Mouse (Mus musculus): ENCODE measurements around the gene Trip11. TPM values are rescaled to one million over a fixed set of nuclear protein-coding genes. Genes with fewer than 3 reads are reported as not detected.

Gene Trip11
- polyA plus RNA-seq, 1 experiment from 2014 or later, result 25.7 TPM

DNA sequence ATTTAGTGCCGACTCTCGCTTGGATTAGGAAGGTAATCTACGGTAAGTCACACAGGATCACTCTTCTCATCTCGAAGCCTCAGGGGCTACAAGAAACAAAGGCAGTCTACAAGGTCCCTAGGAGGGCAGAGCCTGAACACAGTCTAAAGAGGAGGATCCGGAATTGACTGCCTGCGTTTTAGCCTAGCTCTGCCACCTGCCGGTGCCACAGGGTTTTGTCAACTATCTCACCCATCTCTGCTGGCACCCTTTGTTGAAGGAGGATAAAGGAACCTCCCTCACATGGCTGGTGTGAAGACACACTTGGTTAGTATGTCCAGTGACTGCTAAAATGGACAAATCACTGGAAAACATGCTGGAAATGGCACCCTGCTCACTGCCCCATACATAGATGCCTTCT is 24.5 kb upstream of the Trip11 start:
- no peak overlapping the region for H3K9ac ChIP-seq (ENCODE audit: low read depth, low read length)
- ATAC-seq, result no peak
- H3K27me3 ChIP-seq (replicated peaks; ENCODE audit: control insufficient read depth, insufficient read depth, low read length), result no peaks in the 10 kb centered on the region
- no peak overlapping the region for H3K27ac ChIP-seq (ENCODE audit: low read length)
- no peak overlapping the region for H3K4me2 ChIP-seq (ENCODE audit: low read depth, low read length)
- 0 out of 2 replicates have a peak, but pooled peaks cover 4% of the 10 kb centered on the region for H3K9me3 ChIP-seq (ENCODE audit: control insufficient read depth, low read length)
- WGBS, result 87% methylated on average over 7 of the region's 7 CpGs
- no peaks in the 10 kb centered on the region for H3K4me1 ChIP-seq (ENCODE audit: control insufficient read depth, insufficient read depth, low read length)
- H3K4me3 ChIP-seq (ENCODE audit: low read length), result no peak overlapping the region
- peaks cover 16% of the 10 kb centered on the region for H3K36me3 ChIP-seq (ENCODE audit: control insufficient read depth, insufficient read depth, low read length)

DNA sequence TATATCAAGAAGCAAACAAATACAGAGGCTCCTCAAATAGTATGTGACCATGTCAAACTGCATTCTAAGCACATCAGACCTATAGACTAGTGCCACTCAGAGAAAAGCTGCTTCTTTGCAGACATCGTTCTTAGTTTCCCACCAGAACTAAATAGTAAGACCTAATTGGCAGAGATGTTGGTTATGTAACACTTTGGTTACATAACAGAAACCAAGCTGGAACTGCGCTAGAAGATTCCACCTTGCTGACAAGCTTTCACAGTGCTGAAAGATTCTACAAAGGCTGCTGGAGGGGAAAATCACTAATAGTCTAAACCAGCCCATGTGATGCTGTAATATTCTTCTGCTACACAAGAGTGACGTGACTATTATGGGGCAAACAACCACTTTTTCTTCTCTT is 22.2 kb upstream of the Trip11 start:
- H3K4me1 ChIP-seq (ENCODE audit: control insufficient read depth, insufficient read depth, low read length), result no peaks in the 10 kb centered on the region
- 96% methylated on average over 3 of the region's 3 CpGs for WGBS
- H3K27ac ChIP-seq (ENCODE audit: low read length), result no peak overlapping the region
- no peak for ATAC-seq
- H3K9ac ChIP-seq (ENCODE audit: low read depth, low read length), result no peak overlapping the region
- H3K4me3 ChIP-seq (ENCODE audit: low read length), result no peak overlapping the region
- H3K27me3 ChIP-seq (replicated peaks; ENCODE audit: control insufficient read depth, insufficient read depth, low read length), result no peaks in the 10 kb centered on the region
- H3K9me3 ChIP-seq (ENCODE audit: control insufficient read depth, low read length), result no peaks in the 10 kb centered on the region
- H3K4me2 ChIP-seq (ENCODE audit: low read depth, low read length), result no peak overlapping the region
- peaks cover 7% of the 10 kb centered on the region; the same call in 1 of the 2 replicates for H3K36me3 ChIP-seq (ENCODE audit: control insufficient read depth, insufficient read depth, low read length)

DNA sequence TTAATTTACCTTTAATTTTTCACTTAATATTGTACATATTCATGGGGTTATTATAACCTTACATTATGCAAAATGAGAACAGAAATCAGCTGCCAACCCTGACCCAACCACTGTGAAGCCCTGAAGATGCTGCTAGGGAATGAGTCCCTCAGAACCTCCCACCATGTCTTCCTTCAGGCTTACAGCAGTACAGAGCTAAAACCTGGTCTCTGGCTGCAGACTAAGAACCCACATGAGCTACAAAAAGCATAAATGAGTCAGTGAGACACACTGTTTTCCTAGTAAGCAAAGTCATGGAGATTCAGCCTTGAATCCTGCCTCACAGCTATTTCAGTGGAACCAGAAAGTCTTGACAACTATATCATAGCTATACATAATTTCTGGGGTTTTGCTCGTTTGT is 15.4 kb upstream of the Trip11 start:
- Histone ChIP-seq H3K4me3 (ENCODE audit: low read length) (no peak overlapping the region), H3K4me1 (ENCODE audit: control insufficient read depth, insufficient read depth, low read length) (no peaks in the 10 kb centered on the region), H3K27me3 (replicated peaks; ENCODE audit: control insufficient read depth, insufficient read depth, low read length) (no peaks in the 10 kb centered on the region), H3K9ac (ENCODE audit: low read depth, low read length) (no peak overlapping the region), H3K4me2 (ENCODE audit: low read depth, low read length) (no peak overlapping the region), H3K36me3 (ENCODE audit: control insufficient read depth, insufficient read depth, low read length) (peaks cover 7% of the 10 kb centered on the region; the same call in 1 of the 2 replicates), H3K9me3 (ENCODE audit: control insufficient read depth, low read length) (no peaks in the 10 kb centered on the region), H3K27ac (ENCODE audit: low read length) (no peak overlapping the region)
- WGBS, result 83% methylated on average over 1 of the region's 1 CpGs
- no peak for ATAC-seq

DNA sequence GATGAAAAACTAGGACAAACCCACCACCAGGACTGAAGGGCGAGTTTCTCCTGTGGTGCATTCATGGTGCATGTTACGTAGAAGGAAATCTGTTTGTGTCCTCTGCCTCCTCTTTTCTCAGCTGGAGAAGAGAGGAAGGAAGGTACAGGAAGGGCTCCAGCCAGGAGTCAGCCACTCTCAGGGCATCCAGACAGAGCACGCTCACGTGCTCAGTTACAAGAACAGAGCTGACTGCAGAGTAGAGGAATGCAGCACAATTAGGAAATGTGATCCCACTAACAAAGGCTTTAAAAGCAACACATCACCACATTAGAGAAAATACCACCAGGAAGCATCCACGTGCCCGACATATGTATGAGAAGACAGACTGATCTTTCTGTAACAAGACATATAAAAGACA is 9.2 kb upstream of the Trip11 start:
- Histone ChIP-seq H3K27ac (ENCODE audit: low read length) (no peak overlapping the region), H3K9me3 (ENCODE audit: control insufficient read depth, low read length) (no peaks in the 10 kb centered on the region), H3K4me2 (ENCODE audit: low read depth, low read length) (no peak overlapping the region), H3K4me1 (ENCODE audit: control insufficient read depth, insufficient read depth, low read length) (no peaks in the 10 kb centered on the region), H3K4me3 (ENCODE audit: low read length) (no peak overlapping the region), H3K36me3 (ENCODE audit: control insufficient read depth, insufficient read depth, low read length) (0 out of 2 replicates have a peak, but pooled peaks cover 5% of the 10 kb centered on the region), H3K9ac (ENCODE audit: low read depth, low read length) (no peak overlapping the region), H3K27me3 (replicated peaks; ENCODE audit: control insufficient read depth, insufficient read depth, low read length) (no peaks in the 10 kb centered on the region)
- WGBS, result 91% methylated on average over 6 of the region's 6 CpGs
- no peak for ATAC-seq

DNA sequence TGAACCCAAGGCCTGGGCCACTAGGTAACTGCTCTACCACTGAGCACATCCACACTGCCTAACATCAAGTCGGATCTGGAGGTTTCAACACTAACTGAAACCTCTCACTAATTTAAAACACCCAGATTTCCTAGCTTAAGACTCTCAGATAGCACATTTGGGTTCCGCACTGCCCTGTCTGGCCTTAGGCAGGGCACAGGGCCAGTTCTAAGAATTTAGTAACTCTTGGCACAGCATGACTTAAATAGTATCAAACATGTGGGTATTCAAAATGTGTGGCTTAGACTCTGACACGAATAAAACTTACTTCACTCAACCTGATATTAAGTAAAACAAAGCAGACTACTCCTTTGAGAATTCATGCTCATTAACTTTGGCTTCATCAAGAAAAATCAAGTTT is 6.8 kb upstream of the Trip11 start:
- Histone ChIP-seq H3K9ac (ENCODE audit: low read depth, low read length) (no peak overlapping the region), H3K4me2 (ENCODE audit: low read depth, low read length) (no peak overlapping the region), H3K36me3 (ENCODE audit: control insufficient read depth, insufficient read depth, low read length) (0 out of 2 replicates have a peak, but pooled peaks cover 2% of the 10 kb centered on the region), H3K4me3 (ENCODE audit: low read length) (no peak overlapping the region), H3K27ac (ENCODE audit: low read length) (no peak overlapping the region), H3K27me3 (replicated peaks; ENCODE audit: control insufficient read depth, insufficient read depth, low read length) (no peaks in the 10 kb centered on the region), H3K4me1 (ENCODE audit: control insufficient read depth, insufficient read depth, low read length) (no peaks in the 10 kb centered on the region), H3K9me3 (ENCODE audit: control insufficient read depth, low read length) (no peaks in the 10 kb centered on the region)
- WGBS, result 92% methylated on average over 3 of the region's 3 CpGs
- no peak for ATAC-seq

DNA sequence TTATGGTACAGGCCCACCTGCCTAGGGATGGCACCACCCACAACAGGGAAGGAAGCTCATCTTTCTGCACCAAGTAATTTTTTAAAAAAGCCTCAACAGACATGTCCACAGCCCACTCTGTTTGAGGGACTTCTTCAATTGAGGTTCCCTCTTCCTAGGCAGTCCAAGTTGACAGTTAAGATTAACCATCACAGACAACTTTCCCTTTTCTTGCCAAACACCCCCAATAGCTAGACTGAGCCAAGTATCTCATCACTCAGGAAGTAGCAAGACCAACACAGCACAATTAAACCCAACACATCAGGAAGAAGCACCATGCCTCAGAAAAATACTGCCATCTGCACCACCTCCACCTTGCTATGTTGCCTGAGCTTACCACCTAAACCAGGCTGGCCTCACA is 4.1 kb upstream of the Trip11 start:
- H3K4me1 ChIP-seq (ENCODE audit: control insufficient read depth, insufficient read depth, low read length), result peaks cover 3% of the 10 kb centered on the region; the same call in 1 of the 2 replicates
- no peaks in the 10 kb centered on the region for H3K36me3 ChIP-seq (ENCODE audit: control insufficient read depth, insufficient read depth, low read length)
- ATAC-seq, result no peak
- H3K27ac ChIP-seq (ENCODE audit: low read length), result no peak overlapping the region
- H3K9ac ChIP-seq (ENCODE audit: low read depth, low read length), result no peak overlapping the region
- no peaks in the 10 kb centered on the region for H3K9me3 ChIP-seq (ENCODE audit: control insufficient read depth, low read length)
- no peak overlapping the region for H3K4me2 ChIP-seq (ENCODE audit: low read depth, low read length)
- H3K4me3 ChIP-seq (ENCODE audit: low read length), result no peak overlapping the region
- no peaks in the 10 kb centered on the region for H3K27me3 ChIP-seq (replicated peaks; ENCODE audit: control insufficient read depth, insufficient read depth, low read length)

DNA sequence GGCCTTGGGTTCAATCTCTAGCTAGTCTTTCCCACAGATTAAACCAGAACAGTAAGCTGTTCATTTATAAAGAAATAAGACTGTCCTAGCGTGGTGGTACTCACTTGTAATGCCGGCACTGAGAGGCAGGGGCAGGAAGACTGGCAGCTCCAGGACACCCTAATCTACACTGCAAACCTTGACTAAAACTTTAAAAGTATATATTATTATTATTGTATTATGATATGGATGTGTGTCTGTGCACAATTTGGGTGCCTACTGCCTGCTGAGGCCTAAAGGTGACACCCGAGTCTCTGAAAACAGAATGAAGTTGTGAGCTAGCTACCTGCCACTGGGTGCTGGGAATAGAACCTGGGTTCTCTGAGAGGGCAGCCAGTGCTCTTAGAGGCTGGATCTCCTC is 1.7 kb downstream of the Trip11 start:
- H3K9ac ChIP-seq (ENCODE audit: low read depth, low read length), result no peak overlapping the region; the same call in 1 of the 2 replicates
- H3K36me3 ChIP-seq (ENCODE audit: control insufficient read depth, insufficient read depth, low read length), result peaks cover 14% of the 10 kb centered on the region; the same call in 1 of the 2 replicates
- ATAC-seq, result no peak
- no peaks in the 10 kb centered on the region for H3K27me3 ChIP-seq (replicated peaks; ENCODE audit: control insufficient read depth, insufficient read depth, low read length)
- H3K4me3 ChIP-seq (ENCODE audit: low read length), result peak overlapping the region; percentile 96
- H3K27ac ChIP-seq (ENCODE audit: low read length), result no peak overlapping the region
- peaks cover 12% of the 10 kb centered on the region for H3K4me1 ChIP-seq (ENCODE audit: control insufficient read depth, insufficient read depth, low read length)
- H3K9me3 ChIP-seq (ENCODE audit: control insufficient read depth, low read length), result 0 out of 2 replicates have a peak, but pooled peaks cover 4% of the 10 kb centered on the region
- WGBS, result 86% methylated on average over 3 of the region's 3 CpGs
- H3K4me2 ChIP-seq (ENCODE audit: low read depth, low read length), result peak overlapping the region; percentile 62

DNA sequence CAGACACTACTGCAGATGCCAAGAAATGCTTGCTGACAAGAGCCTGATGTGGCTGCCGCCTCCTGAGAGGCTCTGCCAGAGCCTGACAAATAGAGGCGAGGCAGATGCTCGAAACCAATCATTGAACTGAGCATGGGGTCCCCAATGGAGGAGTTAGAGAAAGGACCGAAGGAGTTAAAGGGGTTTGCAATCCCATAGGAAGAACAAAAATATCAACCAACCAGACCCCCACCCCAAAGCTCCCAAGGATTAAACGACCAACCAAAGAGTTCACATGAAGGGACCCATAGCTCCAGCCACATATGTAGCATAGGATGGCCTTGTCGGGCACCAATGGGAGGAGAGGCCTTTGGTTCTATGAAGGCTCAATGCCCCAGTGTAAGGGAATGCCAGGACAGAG is 2.7 kb downstream of the Trip11 start:
- 0 out of 2 replicates have a peak, but pooled peaks cover 4% of the 10 kb centered on the region for H3K9me3 ChIP-seq (ENCODE audit: control insufficient read depth, low read length)
- ATAC-seq, result no peak
- WGBS, result 89% methylated on average over 6 of the region's 6 CpGs
- H3K36me3 ChIP-seq (ENCODE audit: control insufficient read depth, insufficient read depth, low read length), result peaks cover 14% of the 10 kb centered on the region; the same call in 1 of the 2 replicates
- no peak overlapping the region for H3K4me2 ChIP-seq (ENCODE audit: low read depth, low read length)
- no peak overlapping the region for H3K9ac ChIP-seq (ENCODE audit: low read depth, low read length)
- peaks cover 12% of the 10 kb centered on the region for H3K4me1 ChIP-seq (ENCODE audit: control insufficient read depth, insufficient read depth, low read length)
- no peak overlapping the region for H3K27ac ChIP-seq (ENCODE audit: low read length)
- no peak overlapping the region for H3K4me3 ChIP-seq (ENCODE audit: low read length)
- no peaks in the 10 kb centered on the region for H3K27me3 ChIP-seq (replicated peaks; ENCODE audit: control insufficient read depth, insufficient read depth, low read length)

DNA sequence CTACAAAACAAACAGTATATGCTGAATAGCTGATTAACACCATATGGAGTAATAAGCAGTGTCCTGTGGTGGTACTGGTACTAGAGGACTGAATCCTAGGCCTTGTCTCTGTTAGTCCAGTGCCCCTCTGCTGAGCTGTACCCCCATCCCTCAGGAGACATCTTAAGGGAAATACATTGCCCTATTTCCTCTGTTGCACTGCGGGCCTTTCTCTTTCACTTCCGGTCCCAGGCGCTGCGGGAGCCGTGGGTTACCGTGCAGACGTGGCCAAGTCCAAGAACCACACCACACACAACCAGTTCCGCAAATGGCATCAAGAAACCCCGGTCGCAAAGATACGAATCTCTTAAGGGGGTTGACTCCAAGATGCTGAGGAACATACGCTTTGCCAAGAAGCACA is 7.2 kb downstream of the Trip11 start:
- WGBS, result 86% methylated on average over 12 of the region's 12 CpGs
- no peak for ATAC-seq
- H3K9me3 ChIP-seq (ENCODE audit: control insufficient read depth, low read length), result 0 out of 2 replicates have a peak, but pooled peaks cover 4% of the 10 kb centered on the region

DNA sequence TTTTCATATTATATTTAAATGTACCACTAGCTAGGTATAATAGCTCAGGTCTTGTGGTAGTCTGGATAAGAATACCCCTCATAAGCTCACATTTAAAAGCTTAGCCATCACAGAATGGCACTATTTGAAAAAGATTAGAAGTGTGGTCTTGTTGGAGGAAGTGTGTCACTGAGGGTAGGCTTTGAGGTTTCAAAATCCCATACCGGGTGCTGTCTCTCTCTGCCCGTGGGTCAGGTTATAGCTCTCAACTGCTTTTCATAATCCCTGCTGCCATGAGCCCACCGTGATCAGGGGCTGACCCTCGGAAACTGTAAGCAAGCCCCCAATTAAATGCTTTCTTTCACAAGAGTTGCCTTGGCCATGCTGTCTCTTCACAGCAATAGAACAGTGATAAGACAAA is 8.2 kb downstream of the Trip11 start:
- 86% methylated on average over 4 of the region's 4 CpGs for WGBS
- no peak overlapping the region for H3K4me2 ChIP-seq (ENCODE audit: low read depth, low read length)
- no peaks in the 10 kb centered on the region for H3K27me3 ChIP-seq (replicated peaks; ENCODE audit: control insufficient read depth, insufficient read depth, low read length)
- H3K27ac ChIP-seq (ENCODE audit: low read length), result peak overlapping the region; percentile 8; the same call in 1 of the 2 replicates
- H3K36me3 ChIP-seq (ENCODE audit: control insufficient read depth, insufficient read depth, low read length), result peaks cover 17% of the 10 kb centered on the region; the same call in 1 of the 2 replicates
- no peaks in the 10 kb centered on the region for H3K4me1 ChIP-seq (ENCODE audit: control insufficient read depth, insufficient read depth, low read length)
- no peak for ATAC-seq
- H3K9ac ChIP-seq (ENCODE audit: low read depth, low read length), result no peak overlapping the region
- 0 out of 2 replicates have a peak, but pooled peaks cover 4% of the 10 kb centered on the region for H3K9me3 ChIP-seq (ENCODE audit: control insufficient read depth, low read length)
- H3K4me3 ChIP-seq (ENCODE audit: low read length), result no peak overlapping the region

More for the DNA sequence above, 7.2 kb downstream of the Trip11 start:
- Histone ChIP-seq H3K9ac (ENCODE audit: low read depth, low read length) (no peak overlapping the region), H3K4me1 (ENCODE audit: control insufficient read depth, insufficient read depth, low read length) (peaks cover 2% of the 10 kb centered on the region; the same call in 1 of the 2 replicates), H3K36me3 (ENCODE audit: control insufficient read depth, insufficient read depth, low read length) (peaks cover 17% of the 10 kb centered on the region; the same call in 1 of the 2 replicates), H3K4me3 (ENCODE audit: low read length) (no peak overlapping the region), H3K27ac (ENCODE audit: low read length) (no peak overlapping the region), H3K27me3 (replicated peaks; ENCODE audit: control insufficient read depth, insufficient read depth, low read length) (no peaks in the 10 kb centered on the region), H3K4me2 (ENCODE audit: low read depth, low read length) (no peak overlapping the region)

All from intestine, embryonic 16.5 days (tissue).